Mouse (Mus musculus) frontal cortex, postnatal 25 days (tissue): Measurements from ENCODE around the gene Mtch1.
"Not testable (repeated sequence)": the region's sequence is repeated elsewhere in the genome, so short reads cannot be mapped to it uniquely, and the experiment has no call there.

Experiments used
- DNase-seq, 2 experiments: peaks; one replicate each; pipeline ENCODE4 v3.0.0; 2022; ENCODE audit warnings: low spot score in 2 of 2

The Mtch1 gene

GRCm38 (mm10) chr17:29332186-29332685 lies 15.5 kb downstream of the Mtch1 start:
- no peak for DNase-seq

- no peak for DNase-seq
Observed at GRCm38 (mm10) chr17:29330671-29331410, 16.9 kb downstream of the Mtch1 start.

- DNase-seq, result no peak
Observed at GRCm38 (mm10) chr17:29330221-29330620, 17.5 kb downstream of the Mtch1 start.

- DNase-seq, result no peak
Observed at GRCm38 (mm10) chr17:29327691-29328090, 20.0 kb downstream of the Mtch1 start.

- DNase-seq, result no peak
Observed at GRCm38 (mm10) chr17:29326531-29327529, 20.9 kb downstream of the Mtch1 start.

GRCm38 (mm10) chr17:29325831-29326230 lies 21.9 kb downstream of the Mtch1 start:
- DNase-seq, result no peak

DNA sequence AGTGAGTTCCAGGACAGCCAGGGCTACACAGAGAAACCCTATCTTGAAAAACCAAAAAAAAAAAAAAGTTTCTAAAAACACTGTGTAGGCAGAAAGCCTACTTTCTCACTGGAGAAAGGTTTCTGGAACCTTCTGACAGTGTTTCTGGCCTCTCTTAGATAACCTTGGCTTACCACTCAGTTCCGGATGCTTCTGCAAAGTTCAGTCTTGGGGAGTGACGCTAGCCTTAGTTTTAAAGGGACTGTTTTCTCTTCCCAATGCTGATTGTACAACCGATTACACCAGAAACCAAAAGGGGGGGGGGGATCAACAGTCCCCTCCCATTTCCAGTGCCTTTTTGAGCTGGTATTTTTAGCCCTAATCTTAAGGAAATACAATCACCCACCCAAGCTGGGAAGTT lies 24.1 kb downstream of the Mtch1 start:
- no peak for DNase-seq

DNA sequence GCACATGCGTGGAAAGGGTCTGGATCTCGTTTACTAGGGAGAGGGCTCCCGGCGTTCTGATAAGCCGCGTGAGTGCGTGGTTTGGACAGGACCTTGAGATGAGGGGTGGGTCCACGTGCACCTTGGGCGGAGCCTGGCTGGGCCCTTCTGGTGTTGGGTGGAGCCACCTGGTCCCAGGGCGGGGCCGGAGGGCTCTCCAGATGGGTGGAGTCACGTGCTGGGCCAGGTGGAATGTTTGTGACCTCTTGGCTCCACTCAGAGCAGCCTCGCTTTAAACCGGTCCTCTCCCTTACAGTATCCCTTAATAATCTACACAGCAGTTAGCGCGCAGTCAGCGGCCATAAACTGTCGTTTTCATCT lies 25.2 kb downstream of the Mtch1 start:
- DNase-seq, result no peak

DNA sequence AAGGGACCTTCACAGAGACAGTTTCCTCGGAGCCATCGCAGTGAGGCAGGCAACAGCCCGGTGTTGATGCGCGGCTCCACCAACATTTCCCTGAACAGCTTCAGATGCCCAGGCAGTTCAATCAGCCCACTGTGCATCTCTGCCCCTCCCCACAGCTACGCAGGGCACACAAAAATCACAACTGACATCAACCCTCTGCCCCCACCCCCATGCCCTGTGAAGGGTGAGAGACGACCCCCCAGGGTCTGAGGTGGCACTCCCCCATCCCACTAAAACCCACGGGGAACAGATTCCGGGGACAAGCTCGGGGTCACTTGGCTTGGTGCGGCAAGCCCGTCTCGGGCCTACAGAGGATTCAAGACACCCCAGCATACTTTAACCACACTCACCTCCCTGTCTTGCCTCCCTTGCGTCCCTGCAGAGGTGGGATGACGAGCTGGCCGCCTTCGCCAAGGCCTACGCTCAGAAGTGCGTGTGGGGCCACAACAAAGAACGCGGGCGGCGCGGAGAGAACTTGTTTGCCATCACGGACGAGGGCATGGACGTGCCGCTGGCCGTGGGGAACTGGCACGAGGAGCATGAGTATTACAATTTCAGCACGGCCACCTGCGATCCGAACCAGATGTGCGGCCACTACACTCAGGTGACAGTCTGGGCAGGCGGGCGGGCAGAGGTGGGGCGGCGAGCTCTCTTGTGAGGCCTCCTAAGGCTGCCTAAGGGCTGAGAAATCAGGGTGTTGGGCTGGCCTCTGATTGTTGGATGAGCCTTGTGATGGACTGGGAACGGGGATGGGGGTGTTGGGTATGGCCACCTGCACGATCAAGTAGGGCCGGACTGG lies 25.8 kb downstream of the Mtch1 start:
- DNase-seq, result no peak

GRCm38 (mm10) chr17:29319881-29320639 lies 27.7 kb downstream of the Mtch1 start:
- DNase-seq, result no peak

DNA sequence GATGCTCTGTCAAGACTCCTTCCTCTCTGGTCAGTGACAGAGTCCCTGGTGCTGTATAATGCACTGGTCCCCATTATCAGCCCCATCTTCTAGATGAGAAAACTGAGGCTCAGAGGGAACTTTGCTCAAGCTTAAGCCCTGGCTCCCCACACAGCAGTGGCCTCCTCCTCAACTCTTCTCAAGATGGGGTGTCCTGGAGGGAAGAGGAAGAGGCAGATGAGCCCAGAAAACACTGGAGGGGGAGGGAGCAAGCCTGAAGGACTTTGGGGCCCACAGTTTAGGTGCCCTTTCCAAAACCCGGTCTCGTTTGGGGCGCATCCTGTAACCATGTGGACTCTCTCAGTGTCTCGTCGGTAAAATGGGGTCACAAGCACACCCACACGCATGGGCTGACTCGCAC lies 28.3 kb downstream of the Mtch1 start:
- no peak for DNase-seq

GRCm38 (mm10) chr17:29318731-29319250 lies 28.9 kb downstream of the Mtch1 start:
- no peak for DNase-seq

DNA sequence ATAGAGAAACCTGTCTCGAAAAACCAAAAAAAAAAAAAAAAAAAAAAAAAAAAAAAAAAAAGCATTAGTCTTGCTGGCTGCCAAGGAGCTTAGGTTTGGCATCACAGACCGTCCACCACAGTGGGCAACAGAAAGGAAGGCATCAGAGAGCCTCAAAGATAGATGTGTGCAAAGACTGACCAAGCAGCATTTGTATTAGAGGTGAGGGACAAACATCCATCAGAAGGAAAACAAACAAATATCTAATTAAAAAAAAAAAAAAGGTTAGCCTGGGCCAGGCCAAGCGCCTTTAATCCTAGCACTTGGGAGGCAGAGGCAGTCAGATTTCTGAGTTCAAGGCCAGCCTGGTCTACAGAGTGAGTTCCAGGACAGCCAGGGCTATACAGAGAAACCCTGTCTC lies 30.4 kb downstream of the Mtch1 start, which contains the start of gene Pi16:
Gene Pi16 (plus strand): TSS at position 301 of the 400 bp plus-strand sequence.
- DNase-seq, result not testable (repeated sequence)

- no peak for DNase-seq
Observed at GRCm38 (mm10) chr17:29316891-29317290, 30.8 kb downstream of the Mtch1 start.

DNA sequence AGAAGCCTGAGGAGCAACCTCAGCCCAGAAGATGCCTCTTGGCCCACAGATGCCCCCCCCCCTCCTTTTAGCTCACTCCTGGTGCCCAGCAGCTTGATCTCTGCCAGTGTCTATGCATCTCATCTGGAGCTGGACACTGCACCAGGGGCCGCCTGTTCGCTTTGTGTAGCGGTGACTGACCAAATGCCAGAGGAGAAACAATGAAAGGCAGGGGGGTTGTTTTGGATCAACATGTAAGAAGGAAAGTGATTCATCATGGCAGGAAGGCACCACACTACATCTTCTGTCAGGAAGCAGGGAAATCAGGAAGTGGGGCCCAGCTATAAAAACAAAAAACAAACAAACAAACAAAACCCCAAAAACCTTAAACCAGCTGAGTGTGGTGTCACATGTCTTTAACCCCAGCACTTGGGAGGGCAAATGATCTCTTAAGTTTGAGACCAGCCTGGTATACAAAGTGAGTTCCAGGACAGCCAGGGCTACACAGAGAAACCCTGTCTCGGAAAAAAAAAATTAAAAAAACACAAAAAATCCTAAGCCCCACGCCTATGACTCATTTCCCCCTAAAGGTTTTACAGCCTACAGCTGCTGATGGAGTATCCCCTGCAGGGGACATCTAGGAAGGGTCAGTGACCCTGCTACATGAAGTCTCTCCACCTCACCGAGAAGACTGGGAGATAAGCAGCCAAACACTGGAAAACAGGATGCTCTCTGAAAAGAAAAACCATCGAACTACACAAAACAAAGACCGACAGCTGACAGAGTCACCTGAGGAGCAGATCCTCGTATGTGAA lies 31.9 kb downstream of the Mtch1 start:
- DNase-seq, result no peak

DNA sequence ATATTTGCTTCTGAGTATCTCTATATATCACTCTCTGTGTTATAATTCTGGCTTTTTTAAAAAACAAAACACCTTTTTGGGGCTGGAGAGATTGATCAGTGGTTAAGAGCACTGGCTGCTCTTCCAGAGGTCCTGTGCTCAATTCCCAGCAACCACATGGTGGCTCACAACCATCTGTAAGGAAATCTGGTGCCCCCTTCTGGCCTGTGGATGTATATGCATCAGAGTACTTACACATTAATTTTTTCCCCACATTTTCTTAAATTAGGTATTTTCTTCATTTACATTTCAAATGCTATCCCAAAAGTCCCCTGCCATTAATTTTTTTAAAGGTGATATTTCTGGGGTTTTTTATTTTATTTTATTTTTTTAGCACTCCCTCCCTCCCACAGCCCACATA lies 34.4 kb downstream of the Mtch1 start:
- no peak for DNase-seq

- no peak for DNase-seq
Observed at GRCm38 (mm10) chr17:29312082-29312481, 35.7 kb downstream of the Mtch1 start.

- DNase-seq, result no peak
Observed at GRCm38 (mm10) chr17:29311602-29312001, 36.1 kb downstream of the Mtch1 start.

DNA sequence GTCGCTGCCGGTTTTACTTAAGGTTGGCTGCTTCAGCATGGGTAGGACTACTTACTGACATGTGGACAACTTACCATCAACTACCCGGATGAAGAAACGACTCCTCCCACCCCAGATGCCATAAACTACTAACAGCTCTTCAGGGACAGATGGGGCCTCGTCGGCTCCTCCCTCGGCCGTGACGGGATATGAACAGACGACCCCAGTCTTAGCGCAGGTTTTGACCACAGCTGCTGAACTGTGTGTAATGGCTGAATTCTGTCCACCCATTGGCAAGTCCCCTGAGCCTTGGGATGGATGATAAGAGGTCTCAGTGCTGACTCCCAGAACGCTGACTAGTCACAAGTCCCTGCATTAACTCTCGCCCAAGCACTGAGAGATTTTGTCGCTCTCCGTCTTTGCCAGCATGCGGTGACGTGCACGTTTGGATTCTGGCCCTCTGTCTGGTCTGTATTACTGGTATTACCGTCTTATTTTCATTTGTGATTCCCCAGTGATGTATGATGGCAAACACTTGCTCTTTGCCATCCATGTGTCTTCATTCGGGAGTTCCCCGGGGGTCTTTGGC lies 37.6 kb downstream of the Mtch1 start:
- DNase-seq, result no peak
